Mouse (Mus musculus) embryo, embryonic 11 days (tissue): ENCODE results near the gene 1700014D04Rik.
"Not testable (repeated sequence)": the region's sequence is repeated elsewhere in the genome, so short reads cannot be mapped to it uniquely, and the experiment has no call there.

Experiments used
- DNase-seq: peaks from one replicate; pipeline ENCODE4 v3.0.0-alpha.2; 2015

1700014D04Rik gene

DNA sequence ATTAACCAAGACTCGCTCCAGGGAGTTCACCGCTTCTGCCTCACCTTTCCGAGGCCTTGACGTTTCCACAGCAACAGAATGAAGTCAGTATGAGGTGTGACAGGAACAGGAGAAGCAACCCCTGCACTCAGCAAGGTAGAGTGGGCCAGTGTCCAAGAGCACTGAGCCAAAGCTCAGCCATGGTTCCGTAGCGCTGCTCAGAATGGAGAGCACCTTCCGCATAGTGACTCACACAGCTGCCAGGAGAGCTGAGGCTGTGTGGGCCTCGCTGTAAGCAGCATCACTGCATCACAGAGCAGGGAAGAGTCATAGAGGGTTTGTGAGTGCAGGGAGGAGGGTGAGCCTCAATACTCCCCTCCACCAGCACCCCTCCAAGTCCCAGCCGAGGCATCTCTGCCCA lies at the start of gene 1700014D04Rik:
TSS of gene 1700014D04Rik (minus strand) at position 42 of the 400 bp plus-strand sequence.
- no peak for DNase-seq

DNA sequence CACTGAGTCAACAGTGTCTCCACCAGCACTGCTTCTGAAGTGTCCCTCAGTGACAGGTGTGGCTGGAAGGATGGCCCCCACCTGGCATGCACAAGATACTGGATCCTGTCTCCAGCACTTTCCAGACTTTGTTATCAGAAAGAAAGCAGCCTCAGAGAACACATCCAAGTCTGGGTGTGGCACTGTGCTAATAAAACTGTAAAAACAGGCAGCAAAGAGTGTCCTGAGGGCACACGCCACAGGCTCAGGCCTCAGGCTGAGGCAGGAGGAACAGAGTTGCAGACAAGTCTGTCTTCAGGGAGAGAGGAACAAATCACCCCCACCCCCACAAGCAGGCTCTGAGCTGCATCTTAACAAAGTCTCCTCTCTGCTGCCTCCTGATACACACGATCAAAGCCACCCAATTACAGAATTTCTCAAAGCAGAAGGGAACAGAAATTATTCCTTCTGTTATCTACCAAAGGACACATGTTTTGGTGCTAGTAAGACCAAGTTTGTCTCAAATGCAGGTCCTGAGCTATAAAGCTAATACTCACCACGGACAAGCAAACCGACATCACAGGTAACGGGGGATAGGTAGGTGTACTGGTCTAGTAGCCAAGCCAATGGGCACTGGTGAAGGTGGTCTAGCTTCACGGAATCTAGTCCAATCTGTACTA lies 49.4 kb upstream of the 1700014D04Rik start:
- DNase-seq: no peak

DNA sequence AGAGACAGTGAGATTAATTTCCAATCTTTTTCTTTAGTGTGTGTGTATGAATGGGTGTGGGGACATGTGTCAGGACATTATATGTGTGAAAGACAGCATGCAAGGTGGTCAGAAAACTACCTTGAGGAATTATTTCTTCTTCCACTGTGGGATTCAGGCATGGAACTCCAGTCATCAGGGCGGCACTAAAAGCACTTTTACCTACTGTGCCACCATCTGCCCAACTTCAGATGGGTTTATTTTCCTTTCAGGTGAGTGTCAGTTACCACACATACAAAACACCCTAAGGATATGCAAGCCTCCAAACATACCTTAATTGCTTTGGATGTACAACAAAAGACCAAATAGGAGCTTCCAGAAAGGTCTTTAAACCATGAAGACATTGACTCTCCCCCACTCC lies 48.2 kb upstream of the 1700014D04Rik start:
- no peak for DNase-seq

DNA sequence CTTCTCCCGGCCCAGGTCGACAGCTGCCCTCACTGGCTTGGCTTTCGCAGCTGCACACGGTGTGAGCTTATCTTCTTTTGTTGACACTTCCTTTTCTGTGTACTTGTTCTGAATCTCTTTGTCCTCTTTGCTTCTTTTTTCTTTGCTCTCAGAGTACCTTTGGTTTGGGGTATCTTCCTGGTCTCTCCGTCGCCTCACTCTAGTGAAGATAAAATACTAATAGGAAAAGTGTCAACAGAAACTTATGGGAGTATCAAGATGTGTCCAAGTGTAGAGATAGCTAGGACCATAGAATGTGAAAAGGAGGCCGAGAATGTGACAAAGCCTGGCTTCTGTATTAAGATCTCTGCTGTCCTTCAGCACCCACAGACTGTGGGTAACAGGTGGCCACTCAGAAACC lies 35.6 kb upstream of the 1700014D04Rik start, which contains the start of gene Gm49354:
TSS of gene Gm49354 (minus strand) at position 101 of the 400 bp plus-strand sequence.
- no peak for DNase-seq

DNA sequence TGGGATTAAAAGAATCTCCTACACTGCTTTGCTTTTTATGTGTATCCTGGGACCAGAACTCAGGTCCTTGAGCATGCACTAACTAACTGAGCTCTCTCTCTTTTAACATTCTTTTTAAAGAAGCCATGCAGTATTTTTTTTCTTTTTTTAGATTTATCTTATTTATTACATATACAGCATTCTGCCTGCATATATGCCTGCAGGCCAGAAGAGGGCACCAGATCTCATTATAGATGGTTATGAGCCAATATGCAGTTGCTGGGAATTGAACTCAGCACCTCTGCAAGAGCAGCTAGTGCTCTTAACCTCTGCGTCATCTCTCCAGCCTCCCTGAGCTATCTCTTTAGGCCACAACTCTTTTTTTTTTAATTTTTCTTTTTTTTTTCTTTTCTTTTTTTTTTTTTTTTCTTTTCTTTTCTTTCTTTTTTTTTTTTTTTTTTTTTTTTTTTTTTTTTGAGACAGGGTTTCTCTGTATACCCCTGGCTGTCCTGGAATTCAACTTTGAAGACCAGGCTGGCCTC lies 33.3 kb upstream of the 1700014D04Rik start:
- DNase-seq: not testable (repeated sequence)

DNA sequence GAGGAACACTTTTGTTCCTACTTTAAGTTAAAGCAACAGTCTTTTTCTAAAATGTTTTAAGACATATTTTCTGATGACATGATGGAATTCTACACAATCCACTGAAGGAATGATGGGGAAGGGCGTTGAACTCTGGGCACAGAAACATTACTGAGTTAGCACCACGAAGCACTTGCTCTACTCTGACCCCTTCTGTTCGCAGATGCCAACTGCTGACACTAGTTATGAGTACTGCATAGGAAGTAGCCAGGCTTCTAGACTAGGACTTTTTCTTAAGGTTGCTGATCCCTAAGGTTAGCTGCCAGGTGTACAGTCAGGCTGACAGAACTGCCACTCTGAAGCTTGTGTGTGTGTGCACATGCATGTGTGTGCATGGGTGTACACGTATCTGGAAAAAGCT lies 32.7 kb upstream of the 1700014D04Rik start:
- no peak for DNase-seq

DNA sequence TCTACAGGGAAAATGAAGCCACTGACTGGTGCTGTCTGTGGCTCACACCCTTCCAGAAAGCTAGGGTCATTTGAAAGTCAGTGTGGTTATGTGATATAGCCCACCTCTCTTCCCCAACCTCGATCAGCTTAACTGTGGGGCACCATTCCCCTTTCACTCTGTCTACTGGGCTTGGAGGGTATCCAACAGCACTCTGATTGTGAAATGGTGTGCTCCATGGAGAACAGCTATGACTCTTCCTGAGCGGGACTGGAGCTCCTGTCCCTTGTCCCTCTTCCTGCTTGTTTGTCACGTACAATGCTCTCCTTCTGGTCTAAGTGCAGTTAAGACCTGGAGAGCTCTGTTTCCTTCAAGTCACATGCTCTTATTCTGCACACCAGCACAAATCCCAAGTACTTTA lies 28.6 kb upstream of the 1700014D04Rik start:
- DNase-seq: no peak

DNA sequence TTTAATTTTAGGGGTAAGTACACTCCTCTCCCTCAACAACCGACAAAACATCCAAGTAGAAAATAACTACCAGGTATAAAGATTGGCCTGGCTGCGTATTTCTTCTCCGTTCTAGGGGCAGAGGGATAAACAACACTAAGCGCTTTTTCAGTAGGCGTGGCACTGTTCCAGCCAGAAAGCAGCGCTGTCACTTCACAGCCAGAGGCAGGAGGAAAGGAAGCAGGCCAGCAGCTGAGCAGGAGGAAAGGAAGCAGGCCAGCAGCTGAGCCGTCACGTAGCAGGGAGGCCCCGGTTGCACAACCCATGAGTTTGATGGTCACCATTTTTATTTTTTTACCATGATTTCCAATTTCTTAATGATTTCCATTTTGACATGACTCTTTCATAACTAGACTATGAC lies 24.7 kb upstream of the 1700014D04Rik start:
- no peak for DNase-seq

DNA sequence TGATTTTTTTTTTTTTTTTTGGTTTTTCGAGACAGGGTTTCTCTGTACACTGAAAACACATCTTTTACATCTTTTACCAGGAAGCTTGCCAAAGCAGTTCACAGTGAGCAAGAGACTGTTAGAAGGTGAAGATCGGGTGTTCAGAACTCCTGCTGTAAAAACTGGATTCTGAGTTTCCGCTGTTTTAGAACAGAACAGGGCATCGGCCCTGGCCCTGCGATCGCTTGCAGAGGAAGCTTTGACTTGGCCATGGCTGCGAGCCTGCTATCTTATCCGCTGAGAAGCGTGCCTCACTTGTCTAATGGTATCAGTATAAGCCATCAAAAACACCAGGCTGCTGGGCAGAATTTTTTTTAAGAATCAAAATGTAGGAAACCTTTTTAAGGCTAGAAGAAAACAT lies 24.3 kb upstream of the 1700014D04Rik start:
- no peak for DNase-seq

DNA sequence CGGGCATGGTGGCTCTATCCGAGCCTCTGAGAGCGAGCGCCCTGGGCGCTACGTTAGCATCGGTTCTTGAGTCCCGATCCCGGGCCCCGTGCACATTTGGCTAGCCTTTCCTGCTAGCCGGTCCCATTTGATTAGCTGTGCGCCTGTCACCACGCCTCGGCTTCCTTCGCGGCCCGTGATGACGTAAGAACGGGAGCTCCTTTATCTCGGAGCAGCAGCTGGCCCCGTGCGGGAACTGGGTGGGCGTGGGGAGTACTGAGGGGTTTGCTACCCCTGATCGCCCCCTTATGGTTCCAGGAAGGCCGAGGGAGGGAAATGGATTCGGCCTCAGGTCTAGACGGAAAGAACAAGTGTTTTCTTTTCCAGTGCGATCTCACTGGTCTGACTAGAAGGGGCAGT lies 23.6 kb upstream of the 1700014D04Rik start:
- DNase-seq: peak; percentile 95

DNA sequence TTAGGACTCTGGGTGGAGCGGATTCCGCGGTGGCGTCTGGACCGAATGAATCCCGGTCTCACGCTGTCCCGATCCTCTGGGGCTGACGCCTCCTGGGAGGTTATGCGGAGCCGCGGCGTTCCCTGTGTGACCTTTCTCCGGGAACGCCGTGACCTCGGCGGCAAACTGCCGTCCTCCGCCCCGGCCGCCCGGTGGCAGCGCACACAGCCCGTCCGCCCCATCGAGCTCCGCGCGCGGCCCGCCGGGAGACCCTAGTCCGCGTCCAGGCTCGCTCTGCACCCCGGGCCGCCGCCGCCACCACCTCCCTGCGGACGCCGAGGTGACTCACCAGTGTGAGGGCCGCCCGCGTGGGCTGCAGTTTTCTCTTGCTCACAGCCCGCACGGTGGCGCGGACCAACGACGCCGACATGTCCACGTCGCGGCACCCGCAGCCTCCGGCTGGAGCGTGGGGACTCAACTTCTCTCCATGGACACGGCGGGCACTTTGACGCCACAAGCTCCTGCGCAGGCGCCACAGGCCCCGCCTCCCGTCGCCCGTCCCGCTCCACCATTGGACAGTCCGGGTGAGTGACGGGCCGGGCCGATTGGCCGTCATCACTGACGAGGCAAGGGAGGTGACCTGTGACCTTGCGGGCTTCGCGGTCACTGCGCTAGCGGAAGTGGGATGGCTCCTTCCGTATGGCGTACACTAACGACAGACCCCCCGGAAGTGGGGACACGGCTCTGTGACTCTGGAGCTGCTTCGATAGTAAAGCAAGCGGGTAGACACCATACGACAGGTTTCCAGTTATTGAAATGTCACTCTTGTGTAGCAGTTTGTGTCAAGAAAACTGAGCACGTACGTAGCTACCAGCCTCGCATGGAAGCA lies 23.0 kb upstream of the 1700014D04Rik start, which contains the start of gene Isca1:
TSS of gene Isca1 (minus strand) at position 515 of the 868 bp plus-strand sequence.
- peak; percentile 98 for DNase-seq

DNA sequence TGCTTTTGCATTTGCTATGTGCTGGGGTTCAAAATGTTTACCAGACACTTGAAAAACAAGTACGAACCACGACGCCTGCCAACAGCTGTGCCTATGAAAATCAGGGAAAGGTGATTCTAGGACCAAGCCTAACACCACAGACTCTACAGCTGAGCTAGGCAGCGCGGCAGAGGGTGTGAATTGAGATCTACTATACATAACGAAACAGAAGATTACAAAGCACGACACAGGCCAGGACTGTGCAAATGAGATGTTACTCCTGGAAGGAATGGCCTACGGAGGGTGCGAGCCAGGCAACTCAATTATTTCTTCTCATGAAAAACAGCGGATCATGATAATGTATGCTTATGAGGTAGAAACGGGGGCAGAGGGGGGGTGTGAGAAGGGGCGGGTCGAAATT lies 22.0 kb upstream of the 1700014D04Rik start:
- no peak for DNase-seq

DNA sequence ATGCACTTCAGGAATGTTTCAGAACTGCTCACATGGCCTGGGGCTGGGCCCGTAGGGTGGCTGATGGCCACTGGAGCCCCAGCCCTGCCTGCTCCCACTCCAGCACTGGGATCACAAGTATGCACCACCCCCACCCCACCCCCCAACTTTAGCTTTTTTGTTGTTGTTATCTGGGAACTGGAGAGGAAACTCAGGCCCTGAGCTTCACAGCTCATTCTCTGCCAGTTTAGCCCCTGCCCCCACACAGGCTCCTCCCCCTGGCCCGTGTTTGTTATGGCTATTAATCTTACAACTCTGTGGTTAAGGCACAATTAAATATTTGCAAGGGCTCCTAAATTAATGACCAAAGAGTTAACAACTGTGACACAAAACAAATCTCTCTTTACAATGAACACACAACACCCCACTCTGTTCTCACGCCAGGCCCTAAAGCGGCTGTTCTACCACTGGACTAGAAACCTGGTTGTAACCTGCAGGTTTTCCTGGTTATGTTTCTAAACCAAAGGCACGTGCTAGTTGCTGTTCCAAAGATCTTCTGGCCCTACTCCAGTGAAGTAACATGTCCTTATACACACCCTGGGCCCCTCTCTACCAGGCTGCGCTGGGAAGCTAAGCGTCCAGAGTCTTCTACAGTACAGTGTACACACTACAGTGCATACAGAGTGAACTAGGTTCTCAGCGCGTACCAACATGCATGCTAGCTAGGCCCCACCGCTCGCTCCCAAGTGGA lies 20.4 kb upstream of the 1700014D04Rik start:
- no peak for DNase-seq

DNA sequence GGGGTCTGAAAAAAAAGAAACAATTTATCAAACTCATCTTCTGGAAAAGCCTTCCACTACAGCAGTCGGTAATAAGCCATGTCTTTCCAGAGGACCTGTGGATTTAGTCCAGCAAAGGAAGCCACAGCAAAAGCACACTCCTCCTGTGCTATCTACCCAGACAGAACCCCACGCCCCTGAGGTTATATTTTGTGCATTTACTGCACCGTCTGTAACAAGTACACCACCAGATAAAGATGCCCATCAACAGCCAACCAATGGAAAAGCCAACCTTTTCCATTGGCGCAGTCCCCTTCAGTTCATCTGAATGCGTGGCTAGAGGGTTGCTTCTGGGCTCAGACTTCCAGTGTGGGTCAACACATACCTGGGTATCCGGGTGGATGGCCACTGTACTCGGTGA lies 16.2 kb upstream of the 1700014D04Rik start:
- no peak for DNase-seq

DNA sequence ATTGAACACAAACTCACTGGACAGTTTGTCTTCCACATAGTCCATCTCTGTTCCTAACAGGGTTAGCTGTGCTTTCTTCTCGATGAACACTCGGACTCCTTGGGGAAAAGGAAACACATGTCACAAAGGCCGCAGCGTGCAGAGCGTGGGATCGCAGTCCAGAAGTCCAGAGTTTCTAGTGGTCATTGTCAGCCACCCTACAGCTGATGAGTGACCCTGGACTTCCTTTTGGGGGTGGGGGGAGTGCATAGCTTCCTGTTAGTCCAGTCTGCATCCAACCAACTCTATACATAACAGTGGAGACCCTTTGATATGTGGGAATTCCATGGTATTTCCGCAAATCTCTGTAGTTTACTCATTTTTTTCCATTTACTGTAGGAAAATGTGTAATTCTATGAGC lies 10.4 kb upstream of the 1700014D04Rik start:
- no peak for DNase-seq

DNA sequence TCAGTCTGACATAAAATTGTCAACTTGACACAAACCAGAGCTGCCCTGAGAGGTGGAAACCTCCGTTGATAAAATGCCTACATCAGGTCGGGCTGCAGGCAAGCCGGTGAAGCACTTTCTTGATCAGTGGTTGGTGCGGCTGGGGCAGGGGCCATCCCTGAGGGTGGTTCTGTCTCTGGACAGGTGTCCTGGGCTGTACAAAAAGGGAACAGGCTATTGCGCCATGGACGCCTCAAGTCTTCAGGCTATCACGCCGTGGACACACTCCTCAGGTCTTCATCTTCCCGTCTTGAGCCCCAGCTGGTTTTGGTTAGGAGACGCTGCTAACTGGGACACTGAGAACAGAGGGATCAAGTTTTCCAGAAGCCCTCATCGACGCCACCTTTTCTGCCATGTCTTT lies 3.8 kb upstream of the 1700014D04Rik start:
- no peak for DNase-seq

DNA sequence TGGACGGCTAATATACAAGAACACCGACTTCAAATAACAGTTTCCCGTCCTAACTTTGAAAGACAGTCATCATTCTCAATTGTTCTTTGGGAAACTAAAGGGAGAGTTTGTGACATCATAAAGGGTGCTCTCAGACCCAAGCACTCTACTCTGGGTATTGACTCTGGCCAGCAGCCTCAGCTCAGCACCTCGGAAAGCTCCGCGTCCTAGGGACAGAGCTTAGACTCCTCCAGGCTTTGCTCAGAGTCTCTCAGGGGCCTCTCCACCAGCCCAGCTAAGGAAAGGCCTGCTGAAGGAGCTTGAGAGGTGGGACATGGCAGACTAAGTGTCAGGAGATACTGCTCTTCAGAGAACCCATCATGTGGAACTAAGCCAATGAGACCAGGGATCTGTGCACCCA lies 388 bp downstream of the 1700014D04Rik start:
- DNase-seq: no peak

DNA sequence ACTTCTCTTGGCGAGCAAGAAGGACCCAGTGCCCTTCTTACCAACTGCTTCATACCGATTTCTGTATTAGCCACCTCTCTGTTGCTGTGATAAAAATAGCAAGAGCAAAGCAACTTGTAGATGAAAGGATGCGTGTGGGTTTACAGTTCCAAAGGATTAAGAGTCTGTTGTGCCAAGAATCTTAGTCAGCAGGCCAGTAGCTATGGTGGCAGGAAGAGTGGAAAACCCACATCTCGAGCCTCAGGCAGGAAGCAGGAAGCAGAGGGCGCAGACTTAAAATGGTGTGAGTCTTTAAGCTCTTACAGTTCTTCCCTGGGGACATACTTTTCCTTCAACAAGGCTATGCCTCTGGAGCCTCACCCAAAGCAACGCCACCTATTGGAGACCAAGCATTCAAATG lies 1.1 kb downstream of the 1700014D04Rik start:
- DNase-seq: no peak

DNA sequence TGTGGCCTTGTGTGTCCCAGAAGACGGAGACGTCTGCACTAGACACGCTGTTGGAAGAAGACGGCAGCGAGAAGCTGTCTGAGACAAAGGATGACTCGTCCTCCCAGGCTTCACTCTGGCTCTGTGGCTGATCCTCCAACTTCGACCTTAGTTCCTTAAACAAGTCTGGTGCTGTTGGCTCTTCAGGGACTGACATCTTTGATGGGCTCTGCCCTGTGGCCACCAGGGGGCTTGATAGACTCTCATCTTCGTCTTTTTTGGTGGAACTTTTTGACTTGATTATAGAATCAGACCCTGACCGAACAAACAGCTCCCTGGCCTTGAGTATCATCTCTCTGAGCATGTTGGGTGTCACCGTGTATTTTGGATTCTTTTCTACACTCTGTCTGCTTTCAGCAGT lies 4.9 kb downstream of the 1700014D04Rik start:
- DNase-seq: no peak

DNA sequence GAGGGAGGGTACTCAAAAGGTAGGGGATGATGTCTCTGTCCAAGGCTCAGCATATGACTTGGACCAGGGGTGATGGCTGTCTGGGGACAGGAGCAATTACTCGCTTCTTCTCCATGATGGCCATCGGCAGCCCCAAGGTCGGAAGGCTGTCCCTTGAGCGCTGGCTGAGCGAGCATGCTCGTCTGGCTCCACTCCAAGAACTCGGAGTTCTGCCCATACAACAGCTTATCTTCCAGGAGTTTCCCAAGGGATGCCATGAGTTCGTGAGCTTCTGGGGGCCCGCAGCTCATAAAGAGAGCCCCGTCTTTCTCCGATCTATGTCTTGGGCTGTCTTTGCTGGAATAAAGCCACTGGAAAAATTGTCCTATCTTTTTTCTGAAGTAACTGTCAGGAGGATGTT lies 5.5 kb downstream of the 1700014D04Rik start:
- no peak for DNase-seq

DNA sequence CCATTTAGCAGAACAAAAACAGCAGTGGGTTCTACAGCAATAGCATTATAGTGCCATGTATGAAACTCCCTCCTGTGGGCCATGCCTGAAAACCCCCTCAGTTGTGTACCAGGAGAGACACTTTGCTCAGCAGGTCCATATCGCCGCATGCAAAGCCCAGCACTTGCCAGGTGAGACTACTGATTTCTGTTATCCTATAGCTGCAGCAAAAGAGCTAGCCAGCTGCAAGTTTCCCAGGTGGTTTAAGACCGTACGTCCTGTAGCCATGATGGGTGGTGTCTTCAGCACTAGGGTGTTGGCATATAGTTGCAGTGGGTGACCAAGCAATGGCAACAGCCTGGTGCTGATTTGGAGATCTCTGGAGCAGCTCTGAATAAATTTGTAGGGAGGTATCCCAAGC lies 7.2 kb downstream of the 1700014D04Rik start:
- no peak for DNase-seq

DNA sequence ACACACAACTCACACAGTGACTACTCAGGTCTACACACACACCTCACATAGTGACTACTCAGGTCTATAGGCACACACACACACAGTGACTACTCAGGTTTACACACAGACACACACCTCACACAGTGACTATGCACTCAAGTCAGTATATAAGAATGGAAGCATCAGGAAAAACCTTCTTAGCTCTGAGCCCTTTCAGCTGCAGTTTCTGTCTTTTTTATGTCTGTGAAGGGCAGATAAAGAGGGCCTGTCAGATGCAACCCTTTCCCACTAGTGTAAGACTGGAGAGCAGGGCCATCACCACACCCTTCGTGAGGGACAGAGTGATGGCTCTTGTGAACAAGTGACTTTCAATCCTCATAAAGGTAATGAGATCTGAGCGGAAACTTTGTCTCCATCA lies 8.1 kb downstream of the 1700014D04Rik start:
- no peak for DNase-seq

DNA sequence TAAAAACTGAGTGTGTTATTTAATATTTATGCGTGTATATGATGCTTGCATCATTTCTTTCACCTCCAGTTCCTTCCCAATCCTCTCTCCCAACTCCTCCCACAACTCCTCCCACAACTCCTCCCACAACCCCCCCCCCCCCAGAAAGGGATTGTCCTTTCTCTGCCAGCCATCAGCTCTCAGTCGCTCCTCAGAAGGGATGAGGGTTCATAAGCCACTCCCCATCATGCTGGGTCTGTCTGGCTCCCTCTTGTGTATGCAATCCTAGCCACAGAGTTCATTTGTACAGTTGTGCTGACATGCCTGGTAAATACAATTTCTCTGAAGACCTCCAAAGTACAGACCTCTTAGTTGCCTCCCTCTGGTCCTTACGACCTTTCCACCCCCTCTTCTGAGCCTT lies 11.4 kb downstream of the 1700014D04Rik start:
- peak; percentile 44 for DNase-seq
